Mouse (Mus musculus): ENCODE data around the gene Ifna6.
"Not testable (repeated sequence)": the region's sequence is repeated elsewhere in the genome, so short reads cannot be mapped to it uniquely, and the experiment has no call there.

Gene Ifna6

GRCm38 (mm10) chr4:88827116-88827515 is at the start of gene Ifna6:
Gene Ifna6, plus strand, starts transcription at chr4:88827416.
- DNase-seq (ENCODE audit: extremely low spot score, low read depth, low spot score) = not testable (repeated sequence)

DNA sequence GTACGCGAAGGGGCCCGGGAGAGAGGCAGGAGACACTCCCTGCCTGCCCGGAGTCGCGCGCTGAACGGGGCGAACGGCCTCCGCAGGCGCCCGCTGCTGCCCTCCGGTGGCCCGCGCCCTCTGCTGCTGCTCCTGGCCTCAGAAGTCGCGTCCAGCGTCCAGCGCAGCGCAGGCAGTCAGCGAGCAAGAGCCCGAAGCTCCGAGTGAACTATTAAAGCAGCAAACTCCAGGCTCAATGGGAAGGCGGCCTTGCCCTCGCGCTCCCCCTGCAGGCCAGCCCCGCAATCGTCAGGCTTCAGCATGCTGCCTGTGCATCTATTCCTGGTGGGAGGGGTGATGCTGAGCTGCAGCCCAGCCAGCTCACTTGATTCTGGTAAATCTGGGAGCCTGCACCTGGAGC is 47.7 kb upstream of the Ifna6 start, which contains the start of gene Gm13272:
TSS of gene Gm13272 (plus strand) at position 301 of the 400 bp plus-strand sequence.
- not testable (repeated sequence) for DNase-seq (ENCODE audit: extremely low spot score, low read depth, low spot score)

DNA sequence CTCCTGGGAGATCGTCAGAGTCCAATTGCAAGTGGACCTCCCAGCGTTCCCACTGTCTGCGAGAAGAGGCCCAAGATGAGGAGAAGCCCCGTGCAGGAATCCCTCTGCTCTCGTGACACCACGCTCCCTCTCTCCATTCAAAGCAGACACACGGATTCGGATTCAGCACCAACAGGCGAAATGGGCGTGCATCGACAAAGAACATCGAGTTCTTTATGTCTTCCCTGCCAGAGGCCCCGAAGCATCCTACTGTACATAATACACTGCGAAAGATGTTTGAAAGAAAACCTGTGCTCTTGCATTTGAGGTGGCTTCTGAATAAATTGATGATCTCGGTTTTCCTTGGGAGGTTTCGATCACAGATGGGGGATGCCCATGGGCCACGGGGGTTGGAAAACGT is 46.9 kb upstream of the Ifna6 start:
- not testable (repeated sequence) for DNase-seq (ENCODE audit: extremely low spot score, low read depth, low spot score)

GRCm38 (mm10) chr4:88781831-88782230 is 45.4 kb upstream of the Ifna6 start, which contains the start of gene Ifnz:
Gene Ifnz, plus strand, starts transcription at chr4:88782131.
- not testable (repeated sequence) for DNase-seq (ENCODE audit: extremely low spot score, low read depth, low spot score)

GRCm38 (mm10) chr4:88782335-88782734 is 44.9 kb upstream of the Ifna6 start:
- not testable (repeated sequence) for DNase-seq (ENCODE audit: extremely low spot score, low read depth, low spot score)

DNA sequence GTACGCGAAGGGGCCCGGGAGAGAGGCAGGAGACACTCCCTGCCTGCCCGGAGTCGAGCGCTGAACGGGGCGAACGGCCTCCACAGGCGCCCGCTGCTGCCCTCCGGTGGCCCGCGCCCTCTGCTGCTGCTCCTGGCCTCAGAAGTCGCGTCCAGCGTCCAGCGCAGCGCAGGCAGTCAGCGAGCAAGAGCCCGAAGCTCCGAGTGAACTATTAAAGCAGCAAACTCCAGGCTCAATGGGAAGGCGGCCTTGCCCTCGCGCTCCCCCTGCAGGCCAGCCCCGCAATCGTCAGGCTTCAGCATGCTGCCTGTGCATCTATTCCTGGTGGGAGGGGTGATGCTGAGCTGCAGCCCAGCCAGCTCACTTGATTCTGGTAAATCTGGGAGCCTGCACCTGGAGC is 41.8 kb upstream of the Ifna6 start, which contains the start of gene Gm13276:
TSS of gene Gm13276 (plus strand) at position 301 of the 400 bp plus-strand sequence.
- not testable (repeated sequence) for DNase-seq (ENCODE audit: extremely low spot score, low read depth, low spot score)

GRCm38 (mm10) chr4:88788402-88788801 is 38.8 kb upstream of the Ifna6 start, which contains the start of gene Gm13277:
Gene Gm13277, plus strand, starts transcription at chr4:88788632.
- DNase-seq (ENCODE audit: extremely low spot score, low read depth, low spot score) = not testable (repeated sequence)

DNA sequence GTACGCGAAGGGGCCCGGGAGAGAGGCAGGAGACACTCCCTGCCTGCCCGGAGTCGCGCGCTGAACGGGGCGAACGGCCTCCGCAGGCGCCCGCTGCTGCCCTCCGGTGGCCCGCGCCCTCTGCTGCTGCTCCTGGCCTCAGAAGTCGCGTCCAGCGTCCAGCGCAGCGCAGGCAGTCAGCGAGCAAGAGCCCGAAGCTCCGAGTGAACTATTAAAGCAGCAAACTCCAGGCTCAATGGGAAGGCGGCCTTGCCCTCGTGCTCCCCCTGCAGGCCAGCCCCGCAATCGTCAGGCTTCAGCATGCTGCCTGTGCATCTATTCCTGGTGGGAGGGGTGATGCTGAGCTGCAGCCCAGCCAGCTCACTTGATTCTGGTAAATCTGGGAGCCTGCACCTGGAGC is 36.0 kb upstream of the Ifna6 start, which contains the start of gene Gm13278:
TSS of gene Gm13278 (plus strand) at position 301 of the 400 bp plus-strand sequence.
- DNase-seq (ENCODE audit: extremely low spot score, low read depth, low spot score) = not testable (repeated sequence)

DNA sequence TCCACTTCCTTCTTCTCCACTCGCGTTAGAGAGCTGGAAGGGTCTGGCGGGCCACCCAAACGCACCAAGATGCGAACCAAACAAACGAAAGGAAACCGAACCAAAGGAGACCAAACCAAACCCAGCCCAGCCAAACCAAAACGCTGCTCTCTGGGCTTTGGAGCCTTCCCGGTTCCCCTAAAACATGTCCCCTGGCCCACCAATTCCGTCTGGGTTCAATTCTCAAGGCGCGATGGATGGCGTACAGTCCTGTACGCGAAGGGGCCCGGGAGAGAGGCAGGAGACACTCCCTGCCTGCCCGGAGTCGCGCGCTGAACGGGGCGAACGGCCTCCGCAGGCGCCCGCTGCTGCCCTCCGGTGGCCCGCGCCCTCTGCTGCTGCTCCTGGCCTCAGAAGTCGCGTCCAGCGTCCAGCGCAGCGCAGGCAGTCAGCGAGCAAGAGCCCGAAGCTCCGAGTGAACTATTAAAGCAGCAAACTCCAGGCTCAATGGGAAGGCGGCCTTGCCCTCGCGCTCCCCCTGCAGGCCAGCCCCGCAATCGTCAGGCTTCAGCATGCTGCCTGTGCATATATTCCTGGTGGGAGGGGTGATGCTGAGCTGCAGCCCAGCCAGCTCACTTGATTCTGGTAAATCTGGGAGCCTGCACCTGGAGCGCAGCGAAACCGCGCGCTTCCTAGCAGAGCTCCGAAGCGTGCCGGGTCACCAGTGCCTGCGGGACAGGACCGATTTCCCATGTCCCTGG is 33.1 kb upstream of the Ifna6 start, which contains the start of gene Gm13275:
TSS of gene Gm13275 (plus strand) at position 552 of the 740 bp plus-strand sequence.
- DNase-seq (ENCODE audit: extremely low spot score, low read depth, low spot score) = not testable (repeated sequence)

GRCm38 (mm10) chr4:88797097-88797496 is 30.1 kb upstream of the Ifna6 start, which contains the start of gene Gm13279:
Gene Gm13279, plus strand, starts transcription at chr4:88797397.
- not testable (repeated sequence) for DNase-seq (ENCODE audit: extremely low spot score, low read depth, low spot score)

DNA sequence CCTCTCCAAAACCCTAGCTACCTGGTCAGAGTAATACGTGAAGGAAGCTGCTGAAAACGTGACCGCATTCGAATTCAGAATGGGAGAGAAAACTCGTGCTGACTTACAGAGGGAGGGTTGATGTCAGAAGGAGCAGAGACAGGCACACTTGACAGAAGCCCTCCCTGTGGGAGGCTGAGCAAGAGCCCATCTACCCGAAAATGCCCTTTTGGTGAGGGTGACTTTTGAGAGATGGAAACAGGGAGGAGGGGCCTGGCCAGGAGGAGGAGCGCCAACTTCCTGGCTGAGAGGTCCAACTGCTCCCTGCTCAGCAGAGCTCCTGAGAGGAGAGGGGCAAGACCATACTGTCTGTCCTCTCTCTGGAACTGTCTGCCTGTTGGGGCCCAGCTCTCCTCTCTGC is 27.9 kb upstream of the Ifna6 start, which contains the start of gene Gm13285:
TSS of gene Gm13285 (plus strand) at position 301 of the 400 bp plus-strand sequence.
- DNase-seq (ENCODE audit: extremely low spot score, low read depth, low spot score) = not testable (repeated sequence)

DNA sequence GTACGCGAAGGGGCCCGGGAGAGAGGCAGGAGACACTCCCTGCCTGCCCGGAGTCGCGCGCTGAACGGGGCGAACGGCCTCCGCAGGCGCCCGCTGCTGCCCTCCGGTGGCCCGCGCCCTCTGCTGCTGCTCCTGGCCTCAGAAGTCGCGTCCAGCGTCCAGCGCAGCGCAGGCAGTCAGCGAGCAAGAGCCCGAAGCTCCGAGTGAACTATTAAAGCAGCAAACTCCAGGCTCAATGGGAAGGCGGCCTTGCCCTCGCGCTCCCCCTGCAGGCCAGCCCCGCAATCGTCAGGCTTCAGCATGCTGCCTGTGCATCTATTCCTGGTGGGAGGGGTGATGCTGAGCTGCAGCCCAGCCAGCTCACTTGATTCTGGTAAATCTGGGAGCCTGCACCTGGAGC is 24.3 kb upstream of the Ifna6 start, which contains the start of gene Gm13287:
TSS of gene Gm13287 (plus strand) at position 301 of the 400 bp plus-strand sequence.
- DNase-seq (ENCODE audit: extremely low spot score, low read depth, low spot score) = not testable (repeated sequence)

GRCm38 (mm10) chr4:88805231-88805630 is 22.0 kb upstream of the Ifna6 start, which contains the start of gene Gm13288:
Gene Gm13288, plus strand, starts transcription at chr4:88805531.
- not testable (repeated sequence) for DNase-seq (ENCODE audit: extremely low spot score, low read depth, low spot score)

GRCm38 (mm10) chr4:88805761-88806160 is 21.5 kb upstream of the Ifna6 start:
- not testable (repeated sequence) for DNase-seq (ENCODE audit: extremely low spot score, low read depth, low spot score)

DNA sequence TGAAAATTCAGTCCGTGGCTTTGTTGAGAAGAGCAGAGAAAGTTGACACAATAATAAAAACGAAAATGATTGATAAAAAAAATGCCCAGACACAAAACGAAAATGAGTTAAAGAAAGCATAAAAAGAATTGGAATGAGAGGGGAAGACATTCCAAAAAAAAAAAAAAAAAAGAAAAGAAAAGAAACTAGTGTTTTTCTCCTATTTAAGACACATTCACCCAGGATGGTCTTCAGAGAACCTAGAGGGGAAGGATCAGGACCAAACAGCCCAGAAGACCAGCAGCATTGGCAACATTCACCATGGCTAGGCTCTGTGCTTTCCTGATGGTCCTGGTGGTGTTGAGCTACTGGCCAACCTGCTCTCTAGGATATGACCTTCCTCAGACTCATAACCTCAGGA is 11.3 kb upstream of the Ifna6 start, which contains the start of gene Ifna7:
TSS of gene Ifna7 (plus strand) at position 301 of the 400 bp plus-strand sequence.
- DNase-seq (ENCODE audit: extremely low spot score, low read depth, low spot score) = no peak

DNA sequence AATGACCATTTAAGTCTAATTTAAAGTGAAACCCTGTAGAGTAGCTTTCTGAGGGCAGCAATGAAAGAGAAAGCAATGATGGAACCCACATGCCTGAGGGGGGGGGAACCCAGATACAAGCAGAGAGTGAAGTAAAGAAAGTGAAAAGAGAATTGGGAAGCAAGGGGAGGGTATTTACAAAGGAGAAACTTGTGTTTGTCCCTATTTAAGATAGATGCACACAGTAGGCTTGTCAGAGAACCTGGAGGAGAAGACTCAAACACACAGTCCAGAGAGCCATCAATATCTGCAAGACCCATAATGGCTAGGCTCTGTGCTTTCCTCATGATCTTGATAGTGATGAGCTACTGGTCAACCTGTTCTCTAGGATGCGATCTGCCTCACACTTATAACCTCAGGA is 7.6 kb upstream of the Ifna6 start, which contains the start of gene Ifna11:
TSS of gene Ifna11 (plus strand) at position 301 of the 400 bp plus-strand sequence.
- DNase-seq (ENCODE audit: extremely low spot score, low read depth, low spot score) = no peak

DNA sequence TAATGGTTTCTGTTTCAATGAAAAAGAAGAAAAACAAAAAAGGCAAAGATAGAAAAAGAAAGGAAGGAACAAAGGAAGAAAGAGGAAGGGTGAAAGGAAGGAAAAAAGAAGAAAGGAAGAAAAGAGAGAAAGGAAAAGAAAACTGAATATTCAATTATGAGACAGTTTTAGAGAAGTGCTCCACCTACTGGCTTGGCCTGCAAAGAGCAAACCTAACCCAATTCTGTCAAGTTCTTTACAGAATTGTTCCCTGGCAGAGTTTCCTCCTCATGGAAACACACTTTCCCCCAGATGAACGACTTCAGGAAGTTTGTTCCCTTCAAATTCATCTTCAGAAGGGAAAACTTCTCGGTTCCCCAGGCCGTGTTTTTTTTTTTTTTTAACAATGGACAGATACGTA is 4.2 kb upstream of the Ifna6 start:
- no peak for DNase-seq (ENCODE audit: extremely low spot score, low read depth, low spot score)

GRCm38 (mm10) chr4:88830523-88830922 is 3.3 kb downstream of the Ifna6 start:
- no peak for DNase-seq (ENCODE audit: extremely low spot score, low read depth, low spot score)

- DNase-seq (ENCODE audit: extremely low spot score, low read depth, low spot score) = not testable (repeated sequence)
Measured at GRCm38 (mm10) chr4:88835225-88835624, 8.0 kb downstream of the Ifna6 start, which contains the start of gene Ifna5. Gene Ifna5, plus strand, starts transcription at chr4:88835525.

DNA sequence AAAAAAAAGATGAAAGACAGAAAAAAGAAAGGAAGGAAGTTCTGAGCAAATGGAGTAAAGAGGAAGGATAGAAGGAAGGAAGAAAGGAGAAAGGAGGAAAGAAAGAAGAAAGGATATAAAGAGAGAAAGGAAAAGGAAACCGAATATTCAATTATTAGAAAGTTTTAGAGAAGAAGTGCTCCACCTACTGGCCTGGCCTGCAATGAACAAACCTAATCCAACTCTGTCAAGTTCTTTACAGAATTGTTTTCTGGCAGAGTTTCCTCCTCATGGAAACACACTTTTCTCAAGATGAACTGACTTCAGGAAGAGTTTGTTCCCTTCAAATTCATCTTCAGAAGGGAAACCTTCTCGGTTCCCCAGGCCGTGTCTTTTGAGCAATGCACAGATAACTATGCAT is 11.6 kb downstream of the Ifna6 start:
- no peak for DNase-seq (ENCODE audit: extremely low spot score, low read depth, low spot score)

GRCm38 (mm10) chr4:88840058-88840457 is 12.8 kb downstream of the Ifna6 start:
- no peak for DNase-seq (ENCODE audit: extremely low spot score, low read depth, low spot score)
